Mouse (Mus musculus) liver, embryonic 14 days (tissue): Measurements from ENCODE around the gene Thbs2. TPM values are rescaled to one million over a fixed set of nuclear protein-coding genes. Genes with fewer than 3 reads are reported as not detected.

Experiments used
- polyA plus RNA-seq: library from polyadenylated mRNA; depleted of rRNA; stranded (reverse); fragments of >200 nt; gene quantifications from 2 replicates; pipeline ENCODE4 v1.2.3, GENCODE M21; 2012; rRNA removed

Thbs2 gene
- polyA plus RNA-seq: 0.60 and 1.2 TPM in 2 replicates

DNA sequence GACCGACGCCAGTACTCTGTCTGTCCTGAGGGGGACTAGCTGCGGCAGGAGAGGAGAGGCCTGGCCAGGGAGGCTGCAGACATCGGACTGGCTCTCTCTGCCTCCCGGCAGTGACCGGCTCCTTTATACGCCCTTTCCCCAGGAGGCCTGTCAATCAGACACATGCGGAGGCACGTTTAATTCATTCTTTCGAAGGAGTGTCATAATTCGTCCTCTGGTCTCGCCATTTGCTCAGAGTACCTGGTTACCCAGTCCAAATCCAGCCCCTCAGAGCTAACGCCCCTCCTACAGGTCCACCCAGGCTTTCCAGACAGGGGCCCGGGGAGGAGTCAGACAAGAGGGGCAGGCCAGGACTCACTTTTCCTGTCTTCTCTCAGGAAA, at the start of gene Thbs2:
Thbs2 (minus strand) TSS at position 242 of the 381 bp plus-strand sequence.

Other genes with a start within 250 kb of the Thbs2 start
- 0.53 and 0.58 TPM in 2 replicates for gene Wdr27, start 248.9 kb upstream of the Thbs2 start, polyA plus RNA-seq
- gene 1600012H06Rik, start 248.9 kb upstream of the Thbs2 start, polyA plus RNA-seq: 5.9 and 6.6 TPM in 2 replicates